Mouse (Mus musculus) fibroblast of lung, adult 2 months (primary cell): Measurements from ENCODE around the gene Setd5.

ENCODE experiments used
- DNase-seq: peaks from one replicate; pipeline ENCODE4 v3.0.0-alpha.2; 2011; ENCODE audit warnings: low read depth

Gene Setd5

DNA sequence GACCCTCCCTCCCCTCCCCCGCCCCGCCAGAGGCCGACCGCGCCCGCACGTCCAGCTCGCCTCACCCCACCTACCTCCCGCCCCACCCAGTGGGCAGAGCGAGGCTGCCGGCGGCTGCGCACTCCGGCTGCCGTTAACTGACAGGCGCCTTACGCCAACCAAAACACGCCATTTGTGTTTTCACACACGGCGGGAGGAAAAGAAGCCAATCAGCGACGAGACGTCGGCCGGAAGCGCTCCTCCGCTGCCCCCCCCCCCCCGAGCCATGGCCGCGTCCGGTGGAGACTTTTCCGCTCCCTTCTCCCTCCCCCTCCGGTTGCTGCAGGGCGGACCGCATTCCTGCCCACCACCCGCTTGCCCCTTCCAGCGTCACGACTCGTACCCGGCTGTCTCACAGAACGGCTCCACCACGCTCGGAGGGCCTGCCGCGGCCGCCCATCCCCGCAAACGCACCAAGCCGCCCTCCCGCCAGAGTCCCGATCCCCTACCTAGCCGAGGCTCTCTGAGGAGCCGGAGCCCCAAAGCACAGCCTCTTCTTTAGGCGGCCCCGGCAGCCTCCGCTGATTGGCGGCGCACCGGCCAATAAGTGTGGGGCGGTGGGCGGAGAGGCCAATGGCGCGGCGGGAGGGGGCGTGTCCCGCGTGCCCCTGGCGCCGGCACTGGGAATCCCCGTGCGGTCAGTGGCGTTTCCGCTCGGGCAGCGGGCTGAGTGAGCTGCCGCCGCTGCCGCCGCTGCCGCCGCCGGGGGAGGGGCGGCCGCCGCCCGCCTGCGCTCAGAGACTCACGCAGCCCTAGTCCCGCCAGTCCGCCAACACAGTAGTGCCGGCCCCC is at the start of gene Setd5:
Gene Setd5 (plus strand): TSS at position 680 of the 831 bp plus-strand sequence.
- DNase-seq: peak; percentile 86

DNA sequence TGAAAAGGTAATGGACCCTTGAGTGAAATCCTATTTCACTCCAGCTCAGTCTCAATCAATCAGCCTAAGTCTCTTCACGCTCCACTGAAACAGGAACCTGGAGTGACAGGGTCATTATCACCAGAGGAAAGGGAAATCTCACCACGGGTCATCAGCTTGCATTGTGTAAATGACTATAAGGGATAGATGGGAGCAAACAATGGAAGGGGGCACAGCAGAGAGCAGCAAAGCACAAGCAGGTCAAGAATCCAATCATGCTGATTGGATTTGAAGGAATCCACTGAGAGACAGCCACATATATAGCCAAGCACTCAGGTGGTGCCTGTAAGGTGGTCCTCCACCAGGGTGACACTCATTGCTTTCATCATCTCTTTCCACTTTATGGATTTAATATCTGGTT is 49.7 kb upstream of the Setd5 start:
- no peak for DNase-seq

DNA sequence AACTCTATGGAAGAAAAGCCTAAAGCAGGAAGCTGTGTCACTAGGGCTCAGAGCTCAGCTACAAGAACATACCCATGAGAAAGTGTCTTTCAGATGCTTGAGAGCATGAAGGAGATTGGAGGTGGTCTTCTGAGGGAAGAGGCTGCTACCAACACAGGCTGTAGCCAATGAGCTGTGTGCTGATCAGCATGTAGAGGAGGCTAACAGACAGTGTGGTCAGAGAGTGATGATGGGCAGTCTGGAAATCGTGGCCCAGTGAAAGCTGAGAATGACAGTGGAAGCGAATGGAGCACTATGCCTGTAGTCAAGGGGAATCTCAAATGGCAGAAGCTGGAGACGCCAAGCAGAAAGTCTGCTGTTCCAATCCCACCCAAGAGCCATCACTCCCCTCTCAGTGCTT is 48.2 kb upstream of the Setd5 start:
- DNase-seq: no peak

DNA sequence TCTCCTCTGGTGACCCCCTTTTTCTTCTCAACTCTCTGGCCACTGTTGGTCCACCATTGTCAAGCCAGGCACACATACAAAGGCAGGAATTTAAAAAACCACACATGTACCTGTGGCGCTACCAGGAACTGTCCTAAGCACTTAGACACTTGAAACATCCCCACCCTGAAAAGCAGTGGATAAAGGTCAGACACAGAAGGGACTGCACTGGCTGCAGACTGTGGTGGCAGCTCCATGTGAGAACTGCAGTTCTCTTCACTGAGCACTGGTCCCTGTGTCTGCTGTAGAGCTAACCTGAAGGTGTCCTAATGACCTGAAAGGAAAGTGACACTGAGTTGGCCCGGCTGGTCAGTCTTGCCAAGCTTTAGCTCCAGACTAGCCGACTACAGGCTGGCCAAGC is 46.6 kb upstream of the Setd5 start:
- no peak for DNase-seq

DNA sequence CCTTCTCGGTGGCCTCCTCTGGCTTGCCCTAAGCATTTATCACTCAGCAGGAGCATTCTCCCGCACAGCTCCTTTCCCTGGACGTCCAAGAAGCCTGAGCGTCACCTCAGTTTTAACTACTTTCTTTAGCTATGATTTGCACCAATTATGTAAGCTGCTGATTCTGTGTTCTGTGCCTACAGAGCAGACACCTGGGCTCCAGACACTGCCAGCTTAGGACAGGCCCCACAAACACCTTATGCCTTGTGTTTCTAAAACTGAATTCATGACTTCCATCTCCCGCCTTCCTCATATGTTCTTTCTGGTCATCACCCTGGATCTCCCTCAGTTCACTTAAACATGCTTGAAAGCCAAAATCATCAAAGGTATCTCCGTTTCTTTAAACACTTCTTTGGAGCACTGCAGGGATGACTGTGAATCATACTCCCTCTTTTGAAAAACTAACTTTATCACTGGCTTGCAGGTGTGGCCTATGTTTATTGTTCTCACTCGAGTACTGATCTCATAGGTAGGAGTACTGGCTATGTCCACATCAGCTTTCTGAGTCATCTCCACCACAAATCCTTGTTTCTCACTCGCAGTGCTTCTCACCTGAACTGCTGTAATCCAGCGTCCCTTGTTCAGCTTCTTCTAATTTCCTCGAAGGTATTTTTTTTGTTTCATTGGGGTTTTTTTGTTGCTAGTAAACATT is 46.0 kb upstream of the Setd5 start:
- DNase-seq: no peak

DNA sequence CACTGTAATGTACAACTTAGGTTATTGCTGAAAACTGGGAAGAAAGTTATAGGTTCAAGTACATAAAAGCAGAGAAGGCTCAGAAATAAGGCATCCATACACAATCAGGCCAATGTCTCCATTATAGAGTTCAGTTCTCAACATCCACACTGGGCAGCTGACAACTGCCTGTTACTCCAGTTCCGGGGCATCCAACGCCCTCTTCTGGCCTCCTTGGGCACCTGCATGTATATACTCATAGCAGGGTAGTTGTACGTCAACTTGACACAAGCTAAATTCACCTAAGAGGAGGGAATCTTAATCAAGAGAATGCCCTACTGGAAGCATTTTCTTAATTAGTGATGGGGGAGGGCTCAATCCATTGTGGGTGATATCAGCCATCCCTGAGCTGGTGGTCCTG is 45.0 kb upstream of the Setd5 start:
- DNase-seq: no peak

DNA sequence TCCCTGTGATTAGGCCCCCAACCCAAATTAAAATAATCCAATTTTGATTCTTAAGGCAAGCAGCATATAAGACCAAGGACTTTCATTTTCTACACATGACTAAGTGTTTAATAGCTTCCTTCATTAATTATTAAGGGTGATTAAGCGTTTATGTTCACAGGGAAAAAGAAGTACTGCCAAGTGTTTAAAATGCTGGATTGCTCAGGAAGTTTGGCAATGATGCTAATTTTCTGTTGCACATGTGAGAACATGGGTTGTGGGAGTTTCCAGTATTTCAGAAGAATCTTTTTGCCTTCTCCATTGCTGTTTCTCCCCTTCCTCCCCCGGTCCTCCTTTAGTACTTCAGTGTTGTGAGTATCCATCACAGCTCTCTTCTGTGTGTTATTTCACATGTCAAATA is 44.0 kb upstream of the Setd5 start:
- no peak for DNase-seq

DNA sequence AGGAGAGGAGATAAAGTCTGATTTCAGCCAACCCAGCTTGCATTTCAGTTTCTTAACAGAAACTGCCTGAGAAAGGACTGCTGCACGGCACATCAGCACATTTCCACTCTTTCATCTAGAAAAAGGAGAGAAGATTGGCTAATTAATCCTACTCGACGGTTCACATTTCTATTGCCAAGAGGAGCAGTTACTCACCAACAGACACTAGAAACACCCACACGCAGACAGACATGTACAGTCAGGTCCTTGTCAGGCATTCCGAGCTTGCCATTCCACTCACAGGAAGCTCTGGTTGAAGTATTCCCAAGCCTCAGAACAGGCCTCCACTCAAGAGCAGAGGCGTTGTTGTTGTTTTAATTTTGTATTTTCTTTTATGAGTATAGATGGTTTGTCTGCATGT is 42.7 kb upstream of the Setd5 start:
- DNase-seq: no peak

DNA sequence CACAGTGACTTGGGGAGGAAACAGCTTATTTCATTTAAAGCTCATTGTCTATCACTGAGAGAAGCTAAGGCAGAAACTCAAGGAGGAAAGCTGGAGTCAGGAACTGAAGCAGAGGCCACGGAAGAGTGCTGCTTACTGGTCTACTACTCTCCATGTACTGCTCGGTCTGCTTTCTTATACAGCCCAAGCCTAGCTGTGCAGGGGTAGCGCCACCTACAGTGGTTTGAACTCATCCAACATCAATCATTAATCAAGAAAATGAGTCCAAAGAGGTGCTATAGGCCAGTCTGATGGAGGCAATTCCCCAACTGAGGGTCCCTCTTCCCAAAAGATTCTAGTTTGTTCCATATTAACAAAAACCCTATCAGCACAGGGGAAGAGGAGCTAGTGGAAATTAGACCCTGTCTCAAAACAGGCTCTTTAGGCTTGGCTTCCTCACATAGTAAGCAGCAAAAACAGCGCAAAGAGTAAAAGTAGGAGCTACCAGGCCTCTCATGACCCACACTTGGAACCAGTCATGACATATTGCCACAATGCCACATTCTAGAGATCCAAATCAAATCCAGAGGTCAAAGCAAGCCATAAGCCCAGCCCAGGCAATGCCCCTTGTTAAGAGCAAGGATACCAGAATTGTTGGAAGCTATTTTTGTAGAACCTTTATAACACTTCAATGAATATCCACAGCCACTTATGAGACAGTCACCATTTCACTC is 40.5 kb upstream of the Setd5 start:
- DNase-seq: no peak

DNA sequence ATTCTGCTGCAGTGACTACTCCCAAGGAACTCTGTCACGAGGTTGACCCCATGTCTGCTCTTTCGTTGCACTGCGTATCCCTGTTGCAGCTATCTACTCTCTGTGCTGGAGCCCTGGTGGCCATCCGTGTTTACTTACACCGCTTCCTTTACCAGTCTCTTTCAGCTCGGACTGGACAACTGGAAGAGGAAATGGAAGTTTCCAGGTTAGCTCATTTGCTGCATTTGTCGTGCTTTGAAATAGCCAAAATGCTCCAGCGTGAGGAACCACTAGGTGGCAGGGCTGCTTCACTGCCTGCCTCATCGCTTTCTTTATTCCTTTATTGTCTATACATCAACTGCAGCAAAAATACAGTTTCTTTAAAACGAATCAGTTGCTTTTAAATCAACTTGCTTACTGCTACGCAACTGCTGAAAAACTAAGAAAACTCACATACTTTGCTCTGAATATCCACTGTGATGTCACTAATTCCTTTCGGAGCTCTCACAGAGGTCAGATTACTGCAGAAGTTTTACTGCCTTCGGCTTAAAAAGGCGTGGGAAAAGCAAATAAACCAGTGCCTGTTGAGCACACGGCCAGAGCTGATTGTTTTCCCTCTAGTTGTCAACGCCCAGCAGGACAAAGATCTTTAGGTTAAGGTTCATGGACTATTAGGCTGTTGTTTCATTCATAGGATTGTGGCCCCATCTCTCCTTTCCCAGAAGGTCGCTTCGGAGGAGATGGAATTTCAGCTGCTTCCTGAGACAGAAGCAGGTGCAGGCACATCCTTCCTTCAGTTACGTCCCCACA is 39.0 kb upstream of the Setd5 start:
- DNase-seq: peak; percentile 40

DNA sequence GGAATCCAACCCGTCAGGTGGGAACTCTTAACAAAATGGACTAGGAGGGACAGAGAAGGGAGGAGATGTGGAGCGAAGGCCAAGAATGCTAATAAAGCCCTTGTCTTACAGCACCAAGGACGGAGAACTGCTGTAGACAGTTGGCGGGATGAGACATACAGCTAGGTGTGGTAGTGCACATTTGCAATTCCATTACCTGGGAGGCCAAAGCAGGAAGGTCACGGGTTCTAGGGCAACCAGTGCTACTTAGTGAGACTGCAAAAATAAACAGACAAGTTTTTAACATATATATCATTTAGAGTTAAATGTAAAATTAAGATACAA is 38.5 kb upstream of the Setd5 start:
- no peak for DNase-seq

DNA sequence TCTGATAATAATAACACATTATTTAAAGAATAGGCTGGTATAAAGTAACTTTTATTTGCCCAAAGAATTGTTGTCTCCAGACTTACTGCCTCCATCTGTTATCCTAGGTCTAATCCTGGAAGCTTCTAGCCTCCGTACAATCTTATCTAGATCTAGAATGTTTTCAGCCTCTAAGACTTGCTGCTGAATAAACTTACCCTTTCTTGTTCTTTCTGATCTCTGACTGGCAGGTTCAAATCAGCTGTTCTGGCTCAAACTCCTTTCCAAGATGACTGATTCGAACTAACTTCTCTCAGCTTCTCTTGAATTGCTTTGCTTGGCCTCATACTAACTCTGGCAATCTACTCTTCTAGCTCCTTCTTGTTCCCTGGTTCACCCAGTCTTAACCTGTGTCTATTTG is 36.8 kb upstream of the Setd5 start:
- DNase-seq: no peak

DNA sequence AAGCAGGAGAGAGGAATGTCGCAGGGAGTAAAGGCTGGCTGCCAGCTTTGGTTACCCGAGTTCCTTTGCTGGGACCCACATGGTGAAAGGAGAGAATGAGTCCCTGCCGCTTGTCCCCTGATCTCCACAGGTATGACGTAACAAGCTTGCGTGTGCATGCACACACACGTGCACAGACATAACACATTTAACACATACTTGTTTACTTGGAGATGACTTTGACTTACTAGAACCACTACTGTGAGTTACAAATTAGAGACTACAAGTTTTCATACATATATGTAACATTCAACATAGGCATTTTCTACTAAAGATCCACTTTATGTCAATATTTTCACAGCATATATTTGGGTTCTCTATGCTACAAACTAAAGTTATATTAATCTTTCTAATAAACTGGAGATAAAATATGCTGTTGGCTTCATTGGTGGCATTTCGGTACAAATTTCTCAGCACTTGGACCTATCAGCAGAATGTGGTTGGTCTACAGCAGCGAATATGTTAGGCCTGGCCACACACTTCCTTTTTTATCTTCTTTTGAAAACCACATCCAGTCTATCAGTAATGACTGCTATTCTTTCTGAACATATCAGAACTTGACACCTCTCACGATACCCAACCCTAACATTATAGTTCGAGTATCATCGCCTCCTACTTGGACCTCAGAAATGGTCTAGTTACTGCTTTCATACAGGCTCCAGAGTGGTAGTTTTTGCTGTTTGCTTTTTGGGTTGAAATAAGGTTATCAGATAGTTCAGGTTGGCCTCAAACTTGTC is 35.8 kb upstream of the Setd5 start:
- DNase-seq: no peak

DNA sequence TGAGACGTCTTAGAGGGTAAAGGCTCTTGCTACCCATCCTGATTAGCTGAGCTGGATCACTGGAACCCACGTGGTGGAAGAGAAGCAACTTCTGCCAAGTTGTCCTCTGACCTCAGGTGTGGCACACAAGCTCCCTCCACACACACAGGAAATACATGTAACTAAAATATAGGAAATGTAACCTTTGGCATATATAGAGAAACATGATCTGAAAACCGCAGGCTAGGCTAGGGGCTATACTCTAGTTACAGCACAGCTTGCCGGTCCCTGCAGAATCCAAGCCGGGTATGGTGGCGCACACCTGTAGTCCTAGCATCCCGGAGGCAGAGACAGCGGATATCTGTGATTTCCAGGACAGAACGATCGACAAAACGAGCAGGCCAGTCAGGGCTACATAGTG is 31.6 kb upstream of the Setd5 start:
- no peak for DNase-seq

DNA sequence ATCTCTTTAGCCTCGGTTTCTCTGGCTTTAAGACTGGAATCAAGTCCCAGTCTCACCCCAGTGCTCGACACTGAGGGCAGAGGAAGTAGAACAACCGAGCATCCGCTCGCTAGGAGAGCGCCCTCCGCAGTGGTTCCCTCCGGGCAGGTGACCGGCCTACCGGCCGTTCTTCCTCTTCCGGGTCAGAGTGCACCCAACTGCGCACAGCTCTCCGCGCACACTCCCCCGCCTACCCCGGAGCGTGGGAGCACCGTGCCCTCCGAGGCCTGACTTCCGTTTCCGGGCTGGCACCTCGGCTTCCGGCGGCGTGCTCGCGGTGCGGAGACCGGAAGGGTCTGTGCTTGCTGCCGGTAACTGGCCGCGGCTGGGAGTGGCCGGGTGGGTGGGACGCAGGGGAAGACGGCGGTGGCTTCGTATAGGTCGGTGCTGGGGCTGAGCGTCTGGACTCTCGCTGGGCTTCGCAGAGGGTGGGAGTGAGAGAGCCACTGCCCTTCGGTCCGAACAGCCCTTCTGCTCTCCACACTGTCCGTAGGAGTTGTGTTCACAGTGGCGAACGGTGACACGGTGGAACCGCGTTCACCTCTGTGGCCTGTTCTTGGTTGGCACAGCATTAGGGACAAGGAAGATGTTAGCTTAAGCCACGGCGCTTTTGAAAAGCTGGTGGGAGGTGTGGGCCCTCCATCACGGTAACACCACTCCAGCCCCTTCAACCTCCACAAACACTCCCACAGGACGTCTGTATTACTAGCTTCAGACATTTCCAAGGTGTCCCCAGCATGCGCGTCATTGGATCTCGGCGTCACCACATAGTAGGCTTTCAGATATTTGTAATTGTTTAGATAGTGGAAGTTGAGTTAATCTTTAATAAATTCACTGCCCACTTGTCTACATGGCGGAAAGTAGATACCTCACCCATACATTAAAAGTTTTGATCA is 30.9 kb upstream of the Setd5 start, which contains the start of gene Thumpd3:
Gene Thumpd3 (plus strand): TSS at position 185 of the 935 bp plus-strand sequence.
- DNase-seq: peak; percentile 94

DNA sequence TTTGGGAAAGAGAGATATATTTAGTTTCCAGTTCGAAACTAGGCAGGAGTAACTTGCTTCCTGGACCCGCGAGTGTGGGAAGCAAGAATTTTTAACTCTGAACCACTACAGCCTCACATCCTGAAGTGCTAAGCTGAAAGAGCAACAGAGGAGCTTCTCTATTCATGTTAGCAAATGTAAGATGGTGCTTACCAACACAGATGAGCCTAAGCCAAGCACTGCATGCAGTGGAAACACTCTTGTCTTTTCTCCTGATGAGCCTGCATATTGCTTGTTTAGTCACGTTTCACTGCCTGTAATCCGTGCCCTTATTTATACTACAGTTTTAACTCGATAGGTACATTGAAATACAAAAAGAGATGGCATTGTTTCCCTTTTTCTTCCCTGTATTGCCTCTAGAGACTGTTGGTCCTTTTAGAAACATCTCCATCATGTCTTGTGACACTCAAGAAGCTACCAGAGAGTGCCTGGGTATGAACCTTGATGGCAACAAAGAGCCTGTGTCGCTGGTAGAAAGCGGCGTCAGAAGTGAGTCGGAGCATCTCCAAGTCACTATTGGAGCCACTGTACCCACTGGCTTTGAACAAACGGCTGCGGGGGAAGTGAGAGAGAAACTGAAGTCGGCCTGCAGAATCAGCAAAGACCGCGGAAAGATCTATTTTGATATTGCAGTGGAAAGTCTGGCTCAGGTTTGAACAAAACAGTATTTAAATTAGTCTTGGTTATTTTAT is 30.0 kb upstream of the Setd5 start:
- DNase-seq: no peak

DNA sequence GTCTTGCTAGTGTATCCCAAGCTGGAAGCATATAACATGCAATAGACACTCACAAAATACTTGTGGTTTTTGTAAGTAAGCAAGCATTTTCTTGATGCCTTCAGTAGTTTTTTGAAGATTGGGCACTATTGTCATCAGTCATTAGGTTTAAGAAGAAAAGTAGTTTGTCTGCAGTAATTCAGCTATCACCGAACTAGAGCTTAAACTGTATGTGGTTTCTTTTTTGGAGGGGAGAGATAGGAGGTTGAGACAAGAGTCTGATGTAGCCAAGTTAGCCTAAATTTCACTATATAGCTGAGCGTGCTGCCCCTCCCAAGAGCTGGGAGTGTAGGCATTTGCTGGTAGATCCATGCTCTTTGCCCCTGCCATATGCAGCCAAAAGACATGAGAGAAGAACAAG is 28.8 kb upstream of the Setd5 start:
- DNase-seq: no peak

DNA sequence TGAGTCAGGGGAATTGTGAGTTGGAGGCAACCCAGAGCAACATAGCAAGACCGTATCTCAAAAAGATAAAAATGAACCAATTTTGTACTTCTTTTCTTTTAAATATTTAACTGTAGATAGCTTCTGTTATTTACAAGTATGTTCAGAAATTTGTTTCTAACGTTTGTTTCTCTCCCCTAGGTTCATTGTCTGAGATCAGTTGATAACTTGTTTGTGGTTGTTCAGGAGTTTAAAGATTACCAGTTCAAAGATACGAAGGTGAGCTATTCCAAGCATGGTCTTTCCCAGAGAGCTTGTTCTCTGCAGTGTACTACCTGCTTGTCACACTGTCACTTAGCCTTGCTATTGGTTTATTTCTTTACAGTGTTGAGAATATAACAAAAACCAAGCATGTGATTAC is 28.0 kb upstream of the Setd5 start:
- no peak for DNase-seq

DNA sequence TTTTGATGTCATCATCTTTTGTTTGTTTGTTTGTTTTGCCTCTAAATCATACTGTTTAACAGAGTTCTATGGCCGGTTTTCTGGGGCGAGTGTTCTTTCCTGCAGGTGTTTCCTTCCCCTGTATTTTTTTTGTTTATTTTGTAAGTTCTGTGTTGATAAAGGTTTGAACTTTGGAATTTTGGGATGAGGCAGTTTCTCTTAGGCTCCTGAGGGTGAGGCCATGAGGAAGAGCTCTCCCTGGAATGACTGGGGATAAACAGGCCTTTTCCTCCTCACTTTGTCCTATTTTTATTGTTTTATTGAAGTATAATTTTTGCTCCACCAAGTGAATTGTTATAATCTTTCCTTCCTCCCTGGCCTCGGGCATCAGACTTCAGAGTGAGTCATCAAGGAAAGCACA is 24.2 kb upstream of the Setd5 start:
- DNase-seq: no peak
